Mouse (Mus musculus): ENCODE results near the gene Gm38393. TPM values are rescaled to one million over a fixed set of nuclear protein-coding genes. Genes with fewer than 3 reads are reported as not detected.

Gene Gm38393
- polyA plus RNA-seq (2014; fragmentation: Nextera tagmentation; extraction: Ambion mirVana), result 0.27 and 0.55 TPM in 2 replicates

- 0 out of 2 replicates have a peak, but pooled peaks have one; percentile 61 for ATAC-seq (ENCODE audit: insufficient number of reproducible peaks, insufficient read depth, low FRiP score, low read depth)
- peaks cover 17% of the 10 kb centered on the region for H3K9me3 ChIP-seq (ENCODE audit: control insufficient read depth, low read length)
- no peaks in the 10 kb centered on the region for H3K27me3 ChIP-seq (ENCODE audit: control insufficient read depth, insufficient read depth, low read length)
- peak within 1 kb of the TSS; percentile 72 for H3K9ac ChIP-seq (ENCODE audit: low read length)
- no peaks in the 10 kb centered on the region for H3K36me3 ChIP-seq (ENCODE audit: control insufficient read depth, insufficient read depth, low read length)
- peaks cover 2 to 4% of the 10 kb centered on the region in 2 experiments; a peak in 1 of 4 replicates for H3K4me1 ChIP-seq (ENCODE audit: control insufficient read depth in 2 of 2, insufficient read depth in 2 of 2, low read length in 2 of 2)
- H3K4me3 ChIP-seq (ENCODE audit: control insufficient read depth in 1 of 2, insufficient read depth in 1 of 2, low read depth in 1 of 2, low read length in 2 of 2), result peak within 1 kb of the TSS; percentile 55 to 62
- H3K4me2 ChIP-seq (ENCODE audit: low read length), result peak within 1 kb of the TSS; percentile 68
- 50% methylated on average over 30 of the region's 30 CpGs for WGBS
- peak within 1 kb of the TSS; percentile 14 to 39; a peak in 1 of 4 replicates for H3K27ac ChIP-seq (replicated peaks in 1 of 2; ENCODE audit: control insufficient read depth in 1 of 2, insufficient read depth in 1 of 2, low read depth in 2 of 2, low read length in 2 of 2)
Observed at GRCm38 (mm10) chr7:60004606-60005330, at the start of gene Gm38393, which contains the start of gene Snurf. Gene Gm38393, minus strand, starts transcription at chr7:60005064. Gene Snurf, minus strand, starts transcription at chr7:60005049.

DNA sequence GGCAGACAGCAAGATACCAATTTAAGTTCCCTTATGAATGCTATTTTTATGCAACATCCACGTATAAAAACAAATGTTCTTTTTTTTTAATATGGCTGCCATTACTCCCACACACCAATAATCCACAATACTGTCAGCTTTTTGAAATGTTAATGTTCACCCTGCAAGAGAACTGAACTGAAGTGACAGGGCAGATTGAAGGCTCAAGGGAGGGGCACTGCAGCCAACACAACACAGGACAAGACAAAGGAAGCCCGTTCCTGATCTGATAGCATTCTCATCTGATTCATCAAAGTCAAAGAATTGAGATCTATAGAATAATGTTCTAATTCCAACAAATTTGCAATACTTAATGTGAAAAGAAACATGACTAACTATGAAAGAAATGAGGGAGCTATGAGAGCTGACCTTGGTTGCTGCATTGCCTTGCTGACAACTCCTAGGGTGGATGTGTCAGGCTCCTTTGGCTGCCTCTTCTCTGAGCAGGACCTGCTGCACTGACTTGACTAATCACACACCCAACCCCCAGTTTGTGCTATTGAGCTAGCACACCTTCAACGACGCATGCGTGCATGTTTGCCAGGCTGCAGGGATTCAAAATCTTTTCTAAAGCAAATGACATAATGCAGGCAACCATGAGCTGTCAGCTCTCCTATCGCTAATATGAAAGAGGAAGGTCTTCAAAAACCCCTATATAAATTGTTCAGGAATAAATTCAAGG, 42.8 kb upstream of the Gm38393 start:
- H3K27me3 ChIP-seq (ENCODE audit: control insufficient read depth, insufficient read depth, low read length), result no peaks in the 10 kb centered on the region
- H3K4me2 ChIP-seq (ENCODE audit: low read length), result no peak overlapping the region
- H3K9ac ChIP-seq (ENCODE audit: low read length), result no peak overlapping the region
- ATAC-seq (ENCODE audit: insufficient number of reproducible peaks, insufficient read depth, low FRiP score, low read depth), result no peak
- WGBS, result 65% methylated on average over 6 of the region's 6 CpGs
- H3K9me3 ChIP-seq (ENCODE audit: control insufficient read depth, low read length), result no peaks in the 10 kb centered on the region
- H3K36me3 ChIP-seq (ENCODE audit: control insufficient read depth, insufficient read depth, low read length), result no peaks in the 10 kb centered on the region
- no peaks in the 10 kb centered on the region for H3K4me1 ChIP-seq (ENCODE audit: control insufficient read depth in 2 of 2, insufficient read depth in 2 of 2, low read length in 2 of 2)
- H3K4me3 ChIP-seq (ENCODE audit: control insufficient read depth in 1 of 2, insufficient read depth in 1 of 2, low read depth in 1 of 2, low read length in 2 of 2), result no peak overlapping the region
- H3K27ac ChIP-seq (replicated peaks in 1 of 2; ENCODE audit: control insufficient read depth in 1 of 2, insufficient read depth in 1 of 2, low read depth in 2 of 2, low read length in 2 of 2), result no peak overlapping the region

DNA sequence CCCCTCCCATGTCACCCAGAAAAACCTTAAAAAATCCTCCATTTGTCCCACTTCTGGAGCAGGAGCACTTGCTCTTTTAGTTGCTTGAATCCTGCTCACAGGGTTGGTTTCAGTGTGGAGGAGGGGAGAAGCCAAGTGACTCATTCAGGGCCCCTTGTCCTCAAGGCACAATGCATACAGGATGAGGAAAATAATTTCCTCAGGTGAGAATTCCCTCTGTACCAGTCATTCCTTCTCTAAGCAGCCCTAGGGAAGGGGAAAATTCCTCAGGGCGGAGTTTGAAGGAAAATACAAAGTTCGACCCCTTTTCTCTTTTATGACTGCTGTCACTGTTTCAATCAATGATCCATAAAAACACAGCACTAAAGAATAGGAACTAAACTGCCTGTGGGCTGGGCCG, 8.3 kb upstream of the Gm38393 start:
- ATAC-seq (ENCODE audit: insufficient number of reproducible peaks, insufficient read depth, low FRiP score, low read depth), result no peak
- H3K27ac ChIP-seq (replicated peaks in 1 of 2; ENCODE audit: control insufficient read depth in 1 of 2, insufficient read depth in 1 of 2, low read depth in 2 of 2, low read length in 2 of 2), result no peak overlapping the region
- H3K4me1 ChIP-seq (ENCODE audit: control insufficient read depth in 2 of 2, insufficient read depth in 2 of 2, low read length in 2 of 2), result no peaks in the 10 kb centered on the region
- H3K9ac ChIP-seq (ENCODE audit: low read length), result no peak overlapping the region
- H3K4me2 ChIP-seq (ENCODE audit: low read length), result no peak overlapping the region
- H3K36me3 ChIP-seq (ENCODE audit: control insufficient read depth, insufficient read depth, low read length), result no peaks in the 10 kb centered on the region
- no peaks in the 10 kb centered on the region for H3K27me3 ChIP-seq (ENCODE audit: control insufficient read depth, insufficient read depth, low read length)
- H3K4me3 ChIP-seq (ENCODE audit: control insufficient read depth in 1 of 2, insufficient read depth in 1 of 2, low read depth in 1 of 2, low read length in 2 of 2), result no peak overlapping the region
- WGBS, result 77% methylated on average over 3 of the region's 3 CpGs
- H3K9me3 ChIP-seq (ENCODE audit: control insufficient read depth, low read length), result no peaks in the 10 kb centered on the region

DNA sequence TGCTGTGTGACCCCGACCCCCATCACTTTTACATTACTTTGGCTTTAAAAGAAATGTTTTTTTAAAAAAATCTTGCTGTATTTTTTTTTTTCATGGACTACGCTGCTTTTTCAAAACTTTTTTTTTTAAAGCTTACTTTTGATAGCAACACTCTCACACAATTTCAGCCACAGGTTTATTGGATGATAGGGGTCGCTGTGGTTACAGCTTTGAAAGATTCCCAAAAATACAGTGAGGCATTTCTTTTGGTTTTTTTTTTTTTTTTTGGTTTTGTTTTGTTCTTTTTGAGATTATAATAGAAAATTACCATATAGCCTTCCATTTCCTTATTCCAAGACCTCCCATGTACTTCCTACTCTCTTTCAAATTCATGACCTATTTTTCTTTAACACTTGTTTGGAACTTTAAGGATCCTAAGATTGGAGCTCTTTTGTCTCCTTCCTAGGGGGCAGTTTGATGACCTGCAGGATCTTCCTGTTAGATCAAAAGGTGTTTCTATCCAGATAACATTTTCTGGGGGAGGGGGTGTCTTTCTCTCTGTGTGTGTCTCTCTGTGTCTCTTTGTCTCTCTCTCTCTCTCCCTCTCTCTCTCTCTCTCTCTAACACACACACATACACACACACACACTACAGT, 3.0 kb upstream of the Gm38393 start:
- no peak for ATAC-seq (ENCODE audit: insufficient number of reproducible peaks, insufficient read depth, low FRiP score, low read depth)
- WGBS, result 26% methylated on average over 3 of the region's 3 CpGs
- peaks cover 17% of the 10 kb centered on the region for H3K9me3 ChIP-seq (ENCODE audit: control insufficient read depth, low read length)
- H3K4me2 ChIP-seq (ENCODE audit: low read length), result no peak overlapping the region
- H3K9ac ChIP-seq (ENCODE audit: low read length), result no peak overlapping the region
- no peak overlapping the region for H3K4me3 ChIP-seq (ENCODE audit: control insufficient read depth in 1 of 2, insufficient read depth in 1 of 2, low read depth in 1 of 2, low read length in 2 of 2)
- peaks cover 2 to 4% of the 10 kb centered on the region in 2 experiments; a peak in 1 of 4 replicates for H3K4me1 ChIP-seq (ENCODE audit: control insufficient read depth in 2 of 2, insufficient read depth in 2 of 2, low read length in 2 of 2)
- no peak overlapping the region for H3K27ac ChIP-seq (replicated peaks in 1 of 2; ENCODE audit: control insufficient read depth in 1 of 2, insufficient read depth in 1 of 2, low read depth in 2 of 2, low read length in 2 of 2)
- H3K27me3 ChIP-seq (ENCODE audit: control insufficient read depth, insufficient read depth, low read length), result no peaks in the 10 kb centered on the region
- no peaks in the 10 kb centered on the region for H3K36me3 ChIP-seq (ENCODE audit: control insufficient read depth, insufficient read depth, low read length)

- no peak overlapping the region for H3K4me2 ChIP-seq (ENCODE audit: low read length)
- no peak for ATAC-seq (ENCODE audit: insufficient number of reproducible peaks, insufficient read depth, low FRiP score, low read depth)
- H3K4me1 ChIP-seq (ENCODE audit: control insufficient read depth in 2 of 2, insufficient read depth in 2 of 2, low read length in 2 of 2), result peaks cover 2 to 4% of the 10 kb centered on the region in 2 experiments; a peak in 1 of 4 replicates
- H3K9me3 ChIP-seq (ENCODE audit: control insufficient read depth, low read length), result peaks cover 17% of the 10 kb centered on the region
- no peak overlapping the region for H3K9ac ChIP-seq (ENCODE audit: low read length)
- H3K27ac ChIP-seq (replicated peaks in 1 of 2; ENCODE audit: control insufficient read depth in 1 of 2, insufficient read depth in 1 of 2, low read depth in 2 of 2, low read length in 2 of 2), result no peak overlapping the region
- H3K36me3 ChIP-seq (ENCODE audit: control insufficient read depth, insufficient read depth, low read length), result no peaks in the 10 kb centered on the region
- WGBS, result 55% methylated on average over 2 of the region's 2 CpGs
- no peaks in the 10 kb centered on the region for H3K27me3 ChIP-seq (ENCODE audit: control insufficient read depth, insufficient read depth, low read length)
- no peak overlapping the region for H3K4me3 ChIP-seq (ENCODE audit: control insufficient read depth in 1 of 2, insufficient read depth in 1 of 2, low read depth in 1 of 2, low read length in 2 of 2)
Observed at GRCm38 (mm10) chr7:60006262-60006661, 1.4 kb upstream of the Gm38393 start.

DNA sequence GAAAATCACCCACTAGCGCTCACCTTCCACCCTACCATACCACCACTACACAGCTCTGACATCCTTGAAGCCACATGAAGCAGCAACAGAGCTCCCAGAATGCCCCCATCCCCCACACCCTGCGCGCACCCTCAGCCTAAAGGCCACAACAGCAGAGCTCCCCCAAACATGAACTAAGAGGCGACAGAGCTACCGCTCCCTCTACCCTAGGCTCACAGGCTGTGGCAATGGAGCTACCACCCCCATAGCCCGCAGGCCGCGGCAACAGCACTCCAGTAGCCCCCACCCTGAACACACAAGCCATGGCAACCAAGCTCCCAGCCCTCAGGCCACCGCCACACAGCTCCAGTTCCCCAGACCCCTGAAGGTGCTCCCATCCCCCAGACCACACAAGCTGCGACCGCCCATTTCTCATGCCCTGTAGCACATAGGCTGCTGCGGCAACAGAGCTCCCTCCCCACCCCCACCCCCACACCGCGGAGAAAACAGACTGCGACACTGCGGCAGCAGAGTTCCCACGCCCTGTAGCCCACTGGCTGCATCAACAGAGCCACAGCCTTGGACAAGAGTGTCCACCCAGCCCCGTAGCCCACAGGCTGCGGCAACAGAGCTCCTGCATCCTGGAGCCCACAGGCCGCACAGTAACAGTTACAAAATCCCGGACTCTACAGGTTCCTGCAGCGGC, 801 bp downstream of the Gm38393 start:
- peak; percentile 50 for ATAC-seq (ENCODE audit: insufficient number of reproducible peaks, insufficient read depth, low FRiP score, low read depth)
- Histone ChIP-seq H3K9me3 (ENCODE audit: control insufficient read depth, low read length) (peaks cover 17% of the 10 kb centered on the region), H3K4me3 (ENCODE audit: control insufficient read depth in 1 of 2, insufficient read depth in 1 of 2, low read depth in 1 of 2, low read length in 2 of 2) (peak overlapping the region; percentile 55 to 62), H3K4me1 (ENCODE audit: control insufficient read depth in 2 of 2, insufficient read depth in 2 of 2, low read length in 2 of 2) (peaks cover 2 to 4% of the 10 kb centered on the region in 2 experiments; a peak in 1 of 4 replicates), H3K27me3 (ENCODE audit: control insufficient read depth, insufficient read depth, low read length) (no peaks in the 10 kb centered on the region), H3K36me3 (ENCODE audit: control insufficient read depth, insufficient read depth, low read length) (no peaks in the 10 kb centered on the region), H3K27ac (replicated peaks in 1 of 2; ENCODE audit: control insufficient read depth in 1 of 2, insufficient read depth in 1 of 2, low read depth in 2 of 2, low read length in 2 of 2) (peak overlapping the region; percentile 14 to 39; a peak in 1 of 4 replicates), H3K4me2 (ENCODE audit: low read length) (peak overlapping the region; percentile 68), H3K9ac (ENCODE audit: low read length) (peak overlapping the region; percentile 72)
- WGBS, result 44% methylated on average over 22 of the region's 22 CpGs
